Mouse (Mus musculus): ENCODE measurements around the gene Lamb2. TPM values are rescaled to one million over a fixed set of nuclear protein-coding genes. Genes with fewer than 3 reads are reported as not detected.
A peak's percentile ranks its signal among the peaks of the same experiment; 100 is the strongest.

Lamb2 gene
- polyA plus RNA-seq, 1 experiment: 40.5 TPM

- peak; percentile 66 to 78 for DNase-seq (ENCODE audit: low read depth in 1 of 2, low spot score in 2 of 2)
- H3K27me3 ChIP-seq (ENCODE audit: control insufficient read depth, insufficient read depth, low read length): no peaks in the 10 kb centered on the region
- no peak for TF ChIP-seq CTCF (IDR thresholded peaks at IDR 0.05; ENCODE audit: extremely low read depth, insufficient read depth, insufficient read length, insufficient replicate concordance)
- peak; percentile 45; the same call in 1 of the 2 replicates for TF ChIP-seq POLR2A (IDR thresholded peaks at IDR 0.05; ENCODE audit: low read depth, low read length)
- WGBS: 1% methylated on average over 52 of the region's 52 CpGs
- H3K27ac ChIP-seq (ENCODE audit: insufficient read depth, low read length): peak within 1 kb of the TSS; percentile 71
- peak within 1 kb of the TSS; percentile 83 for H3K4me3 ChIP-seq (ENCODE audit: extremely low read depth, insufficient read depth, insufficient read length)
- peaks cover 7% of the 10 kb centered on the region; the same call in 1 of the 2 replicates for H3K4me1 ChIP-seq (ENCODE audit: control insufficient read depth, insufficient read depth, insufficient read length)
- H3K36me3 ChIP-seq (ENCODE audit: control insufficient read depth, insufficient read depth, low read length): peaks cover 20% of the 10 kb centered on the region
Measured at GRCm38 (mm10) chr9:108460319-108461178, 19.0 kb upstream of the Lamb2 start, which contains the start of gene Ccdc71. TSS of gene Ccdc71 (plus strand) at chr9:108460527.

DNA sequence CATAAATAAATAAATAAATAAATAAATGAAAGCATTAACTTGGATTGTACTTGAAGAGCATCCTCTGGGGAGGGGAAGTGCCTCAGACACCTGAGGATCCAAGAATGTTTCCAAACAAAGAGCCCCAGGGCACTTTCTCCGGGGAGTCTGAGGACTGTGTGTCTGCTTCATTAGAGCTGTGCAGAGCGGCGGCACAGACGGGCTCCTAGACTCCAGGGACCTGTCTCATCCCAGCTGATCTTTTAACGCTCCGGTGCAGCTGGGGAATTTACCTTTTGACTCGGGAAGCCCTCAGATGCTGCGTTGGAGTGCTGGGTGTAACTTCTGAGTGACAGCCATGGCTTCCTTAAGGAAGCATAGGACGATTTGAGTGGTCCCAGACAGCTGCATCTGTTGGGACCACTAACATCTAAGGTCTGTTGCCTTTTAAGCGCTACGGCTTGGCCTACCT, 18.3 kb upstream of the Lamb2 start, which contains the start of gene Klhdc8b:
Klhdc8b (minus strand) TSS at position 401 of the 451 bp plus-strand sequence.
- DNase-seq (ENCODE audit: low read depth in 1 of 2, low spot score in 2 of 2): no peak
- Histone ChIP-seq H3K27me3 (ENCODE audit: control insufficient read depth, insufficient read depth, low read length) (no peaks in the 10 kb centered on the region), H3K4me3 (ENCODE audit: extremely low read depth, insufficient read depth, insufficient read length) (peak within 1 kb of the TSS; percentile 83), H3K27ac (ENCODE audit: insufficient read depth, low read length) (peak within 1 kb of the TSS; percentile 71), H3K36me3 (ENCODE audit: control insufficient read depth, insufficient read depth, low read length) (peaks cover 20% of the 10 kb centered on the region), H3K4me1 (ENCODE audit: control insufficient read depth, insufficient read depth, insufficient read length) (peaks cover 7% of the 10 kb centered on the region; the same call in 1 of the 2 replicates)
- 34% methylated on average over 11 of the region's 11 CpGs for WGBS
- TF ChIP-seq POLR2A (IDR thresholded peaks at IDR 0.05; ENCODE audit: low read depth, low read length) (no peak), CTCF (IDR thresholded peaks at IDR 0.05; ENCODE audit: extremely low read depth, insufficient read depth, insufficient read length, insufficient replicate concordance) (no peak)

DNA sequence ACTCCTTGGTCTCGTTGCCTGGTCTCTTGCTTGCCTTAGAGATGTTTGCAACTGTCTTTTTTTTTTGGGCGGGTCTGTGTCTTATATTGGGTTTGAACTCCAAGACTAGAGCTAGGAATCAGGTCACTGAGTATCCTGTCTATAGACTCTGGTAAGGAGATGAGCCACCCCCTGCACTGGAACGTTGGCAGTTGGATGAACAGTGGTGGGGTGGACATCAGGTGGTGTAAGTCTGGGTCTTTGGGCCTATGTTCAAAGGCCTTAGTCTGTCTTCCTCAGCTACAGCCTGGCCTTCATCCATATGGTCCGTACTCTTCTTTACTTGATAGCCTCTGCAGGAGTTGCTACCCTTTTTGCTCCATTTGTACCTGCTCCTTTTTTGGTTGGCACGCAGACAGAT, 17.9 kb upstream of the Lamb2 start:
- no peak overlapping the region for H3K4me3 ChIP-seq (ENCODE audit: extremely low read depth, insufficient read depth, insufficient read length)

DNA sequence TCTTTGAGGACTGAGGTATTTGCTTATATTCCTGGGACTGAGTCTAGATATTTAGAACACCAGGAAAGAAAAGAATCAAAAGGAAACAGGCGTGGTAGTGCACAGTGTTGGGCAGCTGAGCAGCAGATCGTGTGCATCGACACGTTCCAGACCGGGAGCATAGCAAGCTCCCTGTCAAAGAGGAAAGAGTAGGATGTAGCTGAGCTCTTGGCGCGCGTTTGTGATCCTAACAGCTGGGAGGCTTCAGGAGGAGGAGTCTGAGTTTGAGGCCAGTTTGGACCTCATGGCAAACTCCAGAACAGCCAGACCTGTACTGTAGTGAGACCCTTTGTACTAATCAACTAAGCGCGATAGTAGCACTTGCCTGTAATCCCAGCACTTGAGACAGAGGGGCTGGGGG, 17.3 kb upstream of the Lamb2 start:
- WGBS: 92% methylated on average over 10 of the region's 10 CpGs
- no peak for DNase-seq (ENCODE audit: low read depth in 1 of 2, low spot score in 2 of 2)
- Histone ChIP-seq H3K27me3 (ENCODE audit: control insufficient read depth, insufficient read depth, low read length) (no peaks in the 10 kb centered on the region), H3K27ac (ENCODE audit: insufficient read depth, low read length) (no peak overlapping the region), H3K4me3 (ENCODE audit: extremely low read depth, insufficient read depth, insufficient read length) (no peak overlapping the region), H3K4me1 (ENCODE audit: control insufficient read depth, insufficient read depth, insufficient read length) (peaks cover 7% of the 10 kb centered on the region; the same call in 1 of the 2 replicates), H3K36me3 (ENCODE audit: control insufficient read depth, insufficient read depth, low read length) (peaks cover 20% of the 10 kb centered on the region)
- TF ChIP-seq CTCF (IDR thresholded peaks at IDR 0.05; ENCODE audit: extremely low read depth, insufficient read depth, insufficient read length, insufficient replicate concordance) (no peak), POLR2A (IDR thresholded peaks at IDR 0.05; ENCODE audit: low read depth, low read length) (no peak)

More for the DNA sequence above, 17.9 kb upstream of the Lamb2 start:
- Histone ChIP-seq H3K36me3 (ENCODE audit: control insufficient read depth, insufficient read depth, low read length) (peaks cover 20% of the 10 kb centered on the region), H3K27ac (ENCODE audit: insufficient read depth, low read length) (no peak overlapping the region), H3K27me3 (ENCODE audit: control insufficient read depth, insufficient read depth, low read length) (no peaks in the 10 kb centered on the region), H3K4me1 (ENCODE audit: control insufficient read depth, insufficient read depth, insufficient read length) (peaks cover 7% of the 10 kb centered on the region; the same call in 1 of the 2 replicates)
- 94% methylated on average over 5 of the region's 5 CpGs for WGBS
- TF ChIP-seq POLR2A (IDR thresholded peaks at IDR 0.05; ENCODE audit: low read depth, low read length): no peak
- TF ChIP-seq CTCF (IDR thresholded peaks at IDR 0.05; ENCODE audit: extremely low read depth, insufficient read depth, insufficient read length, insufficient replicate concordance): no peak
- DNase-seq (ENCODE audit: low read depth in 1 of 2, low spot score in 2 of 2): no peak

DNA sequence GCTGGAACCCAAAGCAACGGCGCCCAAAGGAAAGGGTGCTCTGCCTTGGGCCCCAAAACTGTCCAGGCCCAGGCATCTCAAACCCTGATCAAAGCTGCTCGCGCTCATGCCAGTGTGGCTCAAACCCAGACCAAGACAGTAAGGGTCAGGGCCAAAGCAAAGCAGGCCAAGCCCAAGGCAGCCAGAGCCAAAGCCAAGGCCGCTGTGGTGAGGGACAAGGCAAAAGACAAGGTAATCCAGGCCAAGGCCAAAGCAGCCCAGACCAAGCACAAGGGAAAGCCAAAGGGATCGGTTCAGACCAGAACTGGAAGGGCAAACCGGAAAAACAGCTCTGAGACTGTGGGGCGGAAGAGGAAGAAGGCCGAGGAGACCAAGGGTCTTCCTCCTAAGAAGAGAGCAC, 15.8 kb upstream of the Lamb2 start:
- DNase-seq (ENCODE audit: low read depth in 1 of 2, low spot score in 2 of 2): no peak
- no peaks in the 10 kb centered on the region for H3K27me3 ChIP-seq (ENCODE audit: control insufficient read depth, insufficient read depth, low read length)
- TF ChIP-seq POLR2A (IDR thresholded peaks at IDR 0.05; ENCODE audit: low read depth, low read length) (no peak), CTCF (IDR thresholded peaks at IDR 0.05; ENCODE audit: extremely low read depth, insufficient read depth, insufficient read length, insufficient replicate concordance) (no peak)
- no peak overlapping the region for H3K27ac ChIP-seq (ENCODE audit: insufficient read depth, low read length)
- WGBS: 96% methylated on average over 9 of the region's 9 CpGs
- no peak overlapping the region for H3K4me3 ChIP-seq (ENCODE audit: extremely low read depth, insufficient read depth, insufficient read length)
- peaks cover 20% of the 10 kb centered on the region for H3K36me3 ChIP-seq (ENCODE audit: control insufficient read depth, insufficient read depth, low read length)
- peaks cover 7% of the 10 kb centered on the region; the same call in 1 of the 2 replicates for H3K4me1 ChIP-seq (ENCODE audit: control insufficient read depth, insufficient read depth, insufficient read length)

- Histone ChIP-seq H3K27me3 (ENCODE audit: control insufficient read depth, insufficient read depth, low read length) (no peaks in the 10 kb centered on the region), H3K27ac (ENCODE audit: insufficient read depth, low read length) (no peak overlapping the region), H3K4me1 (ENCODE audit: control insufficient read depth, insufficient read depth, insufficient read length) (peaks cover 3% of the 10 kb centered on the region; the same call in 1 of the 2 replicates), H3K36me3 (ENCODE audit: control insufficient read depth, insufficient read depth, low read length) (peaks cover 20% of the 10 kb centered on the region), H3K4me3 (ENCODE audit: extremely low read depth, insufficient read depth, insufficient read length) (no peak overlapping the region)
- DNase-seq (ENCODE audit: low read depth in 1 of 2, low spot score in 2 of 2): no peak
- TF ChIP-seq CTCF (IDR thresholded peaks at IDR 0.05; ENCODE audit: extremely low read depth, insufficient read depth, insufficient read length, insufficient replicate concordance) (no peak), POLR2A (IDR thresholded peaks at IDR 0.05; ENCODE audit: low read depth, low read length) (no peak)
- 93% methylated on average over 2 of the region's 2 CpGs for WGBS
Measured at GRCm38 (mm10) chr9:108466219-108466618, 13.3 kb upstream of the Lamb2 start.

Measured in spleen, adult 2 months (tissue).